Mouse (Mus musculus) kidney, postnatal 4 days (tissue): ENCODE data around the gene Gm20388.

Experiments used
- DNase-seq, 2 experiments: peaks; one replicate each; pipeline ENCODE4 v3.0.0; 2021; ENCODE audit warnings: mixed read lengths in 2 of 2

Gene Gm20388

GRCm38 (mm10) chr8:120940287-120940686 lies 1029.6 kb downstream of the Gm20388 start:
- DNase-seq: peak; percentile 30 to 57

GRCm38 (mm10) chr8:120947240-120947639 lies 1036.6 kb downstream of the Gm20388 start:
- peak; percentile 44 to 63 for DNase-seq

GRCm38 (mm10) chr8:120948050-120948595 lies 1037.5 kb downstream of the Gm20388 start:
- no peak for DNase-seq

DNA sequence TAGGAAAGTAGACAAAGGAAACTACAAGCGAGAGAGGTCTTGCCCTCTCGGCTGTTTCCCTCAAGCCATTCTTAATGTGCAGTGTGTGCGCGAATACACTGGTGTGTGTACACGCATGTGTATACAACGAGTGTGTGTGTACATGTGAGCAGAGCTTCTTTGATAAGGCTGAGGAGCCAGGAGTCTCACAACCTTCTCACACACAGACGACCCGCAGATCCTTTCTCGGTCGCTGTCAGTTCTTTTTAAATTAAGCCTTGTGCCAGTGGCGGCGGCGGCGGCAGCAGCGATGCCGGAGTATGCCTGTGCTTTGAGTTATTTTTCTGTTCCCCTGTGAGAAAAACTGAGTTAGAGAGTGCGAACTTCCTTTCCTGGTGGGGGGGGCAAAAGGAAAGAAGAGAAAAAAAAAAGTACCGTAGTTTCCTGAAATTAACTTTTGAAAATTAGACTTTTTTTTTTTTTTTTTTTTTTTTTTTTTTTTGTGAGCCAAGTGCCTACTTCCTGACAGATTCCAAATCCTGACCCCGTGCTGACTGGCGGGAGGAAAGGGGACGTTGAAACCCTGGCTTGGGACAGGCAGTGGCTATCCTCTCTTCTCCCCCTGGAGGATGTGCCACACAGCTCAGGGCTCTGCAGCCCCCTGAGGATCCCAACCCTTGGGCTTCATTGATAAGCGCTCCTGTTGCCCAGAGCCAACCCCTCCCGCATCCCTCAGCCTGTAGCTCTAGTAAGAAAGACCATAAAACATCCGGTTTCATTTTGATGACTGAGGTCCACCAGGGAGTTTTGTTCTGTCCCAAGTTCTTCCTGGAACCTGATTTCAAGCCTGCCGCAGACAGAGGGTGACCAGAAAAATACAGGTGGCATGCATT lies 1038.2 kb downstream of the Gm20388 start:
- no peak for DNase-seq

GRCm38 (mm10) chr8:120950674-120951218 lies 1040.1 kb downstream of the Gm20388 start:
- DNase-seq: no peak

DNA sequence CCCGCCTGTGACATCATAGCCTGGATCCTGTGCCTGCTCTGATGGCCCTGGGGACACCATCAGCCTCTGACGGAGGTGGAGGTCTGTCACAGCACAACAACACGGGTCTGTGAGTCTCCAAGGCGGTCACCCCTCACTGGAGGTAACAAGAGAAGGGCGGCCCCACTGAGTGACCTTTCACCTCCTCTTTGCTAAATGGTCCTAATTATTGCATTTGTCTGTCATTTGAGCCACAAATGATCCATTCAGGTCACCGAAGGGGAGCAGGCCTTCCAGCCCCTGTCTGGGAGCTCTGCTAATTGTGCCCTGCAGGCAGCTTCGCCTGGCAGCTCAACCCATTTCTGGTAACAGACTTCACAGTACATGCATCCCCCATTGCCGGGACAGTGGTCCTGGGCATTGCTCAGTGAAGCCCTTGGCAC lies 1048.8 kb downstream of the Gm20388 start:
- DNase-seq: no peak

- DNase-seq: no peak
Observed at GRCm38 (mm10) chr8:120962606-120963380, 1052.2 kb downstream of the Gm20388 start.

DNA sequence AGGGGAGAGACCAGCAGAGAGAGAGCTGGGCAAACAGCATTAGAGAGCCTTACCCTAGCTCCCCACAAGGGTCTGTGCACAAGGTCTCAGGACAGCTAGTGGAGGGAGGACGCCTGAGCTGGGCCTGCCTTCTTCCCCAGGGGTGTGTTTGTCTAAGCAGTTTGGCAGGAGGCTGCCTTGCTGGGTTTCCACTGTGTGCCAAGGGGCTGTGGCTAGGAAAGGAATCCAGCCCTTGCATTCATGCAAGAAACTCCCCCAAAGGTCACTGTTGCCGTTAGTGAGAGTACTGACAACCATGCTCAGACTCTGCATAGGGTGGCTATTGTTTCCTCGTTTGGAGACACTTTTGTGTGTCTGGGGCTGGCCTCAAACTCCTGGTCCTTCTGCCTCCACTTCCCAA lies 1055.9 kb downstream of the Gm20388 start:
- no peak for DNase-seq

DNA sequence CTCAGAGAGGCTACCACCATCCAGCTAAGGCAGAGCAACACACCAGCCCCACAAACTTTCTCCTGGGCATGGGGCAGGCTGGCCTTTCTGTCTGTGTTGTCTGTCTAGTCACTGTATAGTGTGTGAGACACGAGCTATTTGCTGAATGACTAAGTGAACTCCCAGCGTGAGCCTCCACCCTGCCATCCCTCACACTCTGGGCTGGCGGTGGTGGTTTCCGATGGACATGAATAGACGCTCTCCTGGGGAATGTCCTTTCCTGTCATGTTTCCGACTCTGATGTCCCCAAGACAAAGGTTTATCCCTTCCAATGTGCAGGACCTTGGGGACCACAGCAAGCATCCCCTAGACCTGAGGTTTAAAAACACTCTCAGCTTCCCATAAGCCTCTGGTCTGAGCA lies 1057.7 kb downstream of the Gm20388 start:
- no peak for DNase-seq

DNA sequence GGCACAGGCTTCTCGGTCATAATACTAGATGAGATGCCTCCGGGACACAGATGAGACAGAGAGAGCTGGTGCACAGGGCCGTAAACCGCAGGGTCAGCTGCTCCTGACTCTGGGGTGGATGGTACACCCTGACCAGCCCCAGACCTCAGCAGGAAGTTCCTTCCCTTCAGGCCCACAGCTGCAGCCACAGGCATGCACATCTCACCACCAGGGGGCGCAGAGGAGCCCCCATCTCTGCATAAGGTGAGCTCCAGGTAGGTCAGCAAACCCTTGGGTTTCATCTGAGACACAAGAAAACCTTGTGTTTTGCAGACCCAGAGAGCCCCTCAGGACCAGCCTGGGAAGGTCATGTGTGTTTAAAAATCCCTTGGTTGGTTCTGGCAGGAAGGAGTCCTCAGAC lies 1059.7 kb downstream of the Gm20388 start:
- peak; percentile 79 to 81 for DNase-seq

GRCm38 (mm10) chr8:120971691-120972469 lies 1061.2 kb downstream of the Gm20388 start:
- peak; percentile 50 to 71 for DNase-seq

GRCm38 (mm10) chr8:120973046-120973445 lies 1062.4 kb downstream of the Gm20388 start:
- no peak for DNase-seq

DNA sequence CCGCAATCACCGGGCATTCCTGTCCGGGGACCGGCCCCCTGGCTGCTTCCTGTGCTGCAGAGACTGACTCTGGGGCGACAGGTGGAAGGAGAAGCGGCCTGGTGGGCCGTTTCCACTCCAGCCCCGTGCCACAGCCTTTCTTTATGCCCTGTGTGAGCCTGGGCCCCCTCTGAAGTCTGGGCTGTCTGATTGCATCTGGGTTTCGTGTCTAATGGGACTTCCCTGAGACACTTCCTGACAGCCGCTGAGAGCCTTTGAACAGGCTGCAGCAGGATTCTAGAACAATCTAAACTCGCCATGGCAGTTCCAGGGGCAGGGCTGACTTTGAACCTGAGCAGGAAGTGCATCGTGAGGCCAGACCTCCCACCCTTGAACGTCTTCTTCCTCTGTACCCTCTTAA lies 1066.5 kb downstream of the Gm20388 start:
- DNase-seq: peak; percentile 25 to 54

- DNase-seq: no peak
Observed at GRCm38 (mm10) chr8:120979210-120979609, 1068.6 kb downstream of the Gm20388 start.

DNA sequence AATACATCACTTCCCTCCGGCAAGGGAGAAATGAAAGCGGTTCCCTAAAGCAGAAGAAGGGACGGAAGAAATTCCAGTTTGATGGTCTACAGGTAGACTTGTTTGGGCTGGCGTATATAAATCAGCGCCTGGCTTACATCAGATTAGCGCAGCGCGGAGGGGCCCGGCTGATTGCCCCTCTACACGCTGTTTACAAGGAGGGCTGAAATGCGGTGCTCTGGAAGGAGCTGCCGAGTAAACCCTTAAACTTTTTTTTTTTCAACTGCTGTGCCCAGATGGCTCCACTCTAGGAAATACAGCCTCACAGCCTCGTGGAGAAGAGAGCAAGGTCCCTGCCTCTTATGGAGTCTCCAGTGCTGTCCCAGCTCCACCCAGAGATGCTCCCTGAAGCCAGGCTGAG lies 1070.3 kb downstream of the Gm20388 start:
- no peak for DNase-seq

DNA sequence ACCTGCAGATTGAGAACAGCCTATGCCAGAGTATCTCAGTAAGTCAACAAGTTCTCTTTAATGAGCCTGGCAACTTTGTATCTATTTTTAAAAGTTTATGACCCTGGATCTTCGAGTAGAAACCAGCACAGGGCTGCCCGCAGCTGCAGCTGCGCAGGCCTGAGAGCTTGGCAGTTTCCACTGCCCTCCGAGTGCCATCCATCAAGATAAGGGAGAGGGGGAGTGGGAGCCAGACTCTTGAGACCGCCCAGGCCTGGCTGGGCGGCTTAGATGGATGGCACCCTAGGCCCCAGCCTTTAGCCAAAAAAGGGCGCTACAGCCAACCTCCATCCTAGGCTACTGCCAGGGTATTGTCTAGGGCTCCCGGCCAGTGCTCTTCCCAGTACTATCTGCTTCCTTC lies 1074.2 kb downstream of the Gm20388 start:
- no peak for DNase-seq

DNA sequence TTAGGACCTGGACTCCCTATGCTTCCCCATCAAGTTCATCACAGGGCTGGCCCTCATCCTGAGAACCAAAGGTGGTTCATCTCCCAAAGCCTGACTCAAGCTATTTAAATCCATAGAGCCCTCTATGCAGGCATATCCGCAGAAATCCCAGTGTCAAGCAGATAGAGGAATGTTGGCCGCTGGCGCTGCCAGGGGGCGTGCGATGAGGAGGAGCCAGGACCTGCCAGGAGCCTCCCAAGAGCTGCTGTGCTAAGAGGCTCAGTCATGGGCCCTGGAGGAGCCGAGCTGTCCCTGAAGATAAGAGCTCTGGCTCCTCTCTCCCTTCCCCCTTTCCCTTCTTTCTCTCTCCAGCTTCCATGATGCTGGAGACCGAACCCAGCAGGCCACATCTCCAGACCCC lies 1075.4 kb downstream of the Gm20388 start:
- no peak for DNase-seq

GRCm38 (mm10) chr8:120993738-120994137 lies 1083.1 kb downstream of the Gm20388 start:
- peak in 1 of 2 experiments; percentile 24 for DNase-seq

GRCm38 (mm10) chr8:120995424-120995823 lies 1084.8 kb downstream of the Gm20388 start:
- DNase-seq: no peak

DNA sequence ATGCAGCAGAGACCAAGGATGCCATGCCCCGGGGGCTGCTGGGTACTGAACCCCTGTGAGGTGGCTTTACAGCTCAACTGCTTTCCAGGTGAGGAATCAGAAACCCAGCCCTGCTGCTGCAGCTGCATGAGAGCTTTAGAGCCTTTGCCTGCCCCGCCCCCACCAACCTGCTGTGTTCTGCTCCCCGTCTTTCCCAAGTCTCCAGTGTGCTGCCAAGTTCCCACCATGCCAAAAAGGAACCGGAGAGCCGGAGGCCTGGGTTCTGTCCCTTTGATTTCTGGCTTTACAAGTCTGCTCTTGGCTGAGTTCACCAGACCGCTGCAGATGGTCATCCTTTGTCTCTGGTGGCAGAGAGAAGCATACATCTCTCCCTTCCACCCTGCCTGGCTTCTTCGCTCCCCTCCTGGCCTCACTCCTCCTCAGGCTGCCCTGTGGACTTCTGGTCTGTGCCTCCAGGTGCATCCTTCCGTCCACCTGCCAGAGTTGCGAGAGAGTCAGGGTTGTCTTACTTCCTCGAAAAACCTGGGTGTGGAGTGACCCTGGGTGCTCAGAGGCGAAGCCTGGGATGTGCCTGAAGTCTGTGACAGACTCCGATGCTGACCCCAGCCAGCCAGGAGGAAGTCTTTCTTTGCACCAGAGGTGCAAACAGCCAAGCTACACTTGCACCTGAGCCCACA lies 1086.4 kb downstream of the Gm20388 start:
- DNase-seq: no peak

DNA sequence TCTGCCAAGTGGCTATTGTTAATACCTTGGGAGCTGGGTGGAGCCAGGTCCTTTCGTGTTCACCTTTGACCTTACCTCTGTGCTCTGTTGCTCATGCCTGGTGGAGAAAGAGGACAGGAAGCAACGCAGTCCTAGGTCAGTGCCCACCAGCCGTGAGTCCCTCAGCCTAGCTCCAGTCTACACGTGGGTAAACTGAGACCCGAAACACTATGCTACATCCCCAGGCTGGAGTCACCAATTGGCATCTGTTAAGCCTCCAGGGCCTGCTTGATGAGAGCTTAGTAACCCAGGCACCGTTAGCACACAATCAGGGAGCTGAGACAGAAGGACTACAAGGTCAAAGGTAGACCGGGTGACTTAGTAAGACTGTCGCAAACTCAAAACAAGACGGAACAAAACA lies 1087.3 kb downstream of the Gm20388 start:
- no peak for DNase-seq

DNA sequence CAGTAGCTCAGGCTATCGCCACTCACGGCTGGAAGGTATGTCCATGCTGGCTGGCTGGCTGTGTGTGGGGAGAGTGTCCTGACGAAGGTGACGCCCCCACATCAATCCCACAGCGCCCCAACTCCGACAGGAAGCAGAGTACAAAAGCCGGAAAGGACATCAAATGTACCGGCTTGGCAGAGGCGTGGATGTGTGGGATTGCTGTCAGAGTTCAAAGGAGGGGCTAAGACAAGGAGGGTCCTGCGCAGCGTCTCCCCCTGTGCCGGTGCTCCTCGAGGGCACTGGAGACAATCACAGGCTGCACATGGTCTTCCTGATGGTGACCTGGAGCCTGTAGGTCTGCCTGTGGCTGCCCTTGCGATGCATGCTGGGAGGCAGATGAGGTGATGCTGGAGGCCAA lies 1088.3 kb downstream of the Gm20388 start:
- DNase-seq: peak; percentile 18 to 45
